Mouse (Mus musculus) bone marrow, adult 2 months (tissue): Measurements from ENCODE around the gene Txnrd3.

Experiments
- CTCF ChIP-seq: fragments of 200-500 bp; IDR thresholded peaks from 2 replicates; pipeline ENCODE4 v1.5.1; 2011; ENCODE audit warnings: low read length, control low read depth; ENCODE audit not compliant: control insufficient read depth, insufficient read depth
- POLR2A ChIP-seq: fragments of 200-500 bp; IDR thresholded peaks from 2 replicates; pipeline ENCODE4 v1.6.1; 2011; ENCODE audit warnings: low read depth, mild to moderate bottlenecking, control low read depth, low read length, borderline replicate concordance; ENCODE audit not compliant: control insufficient read depth

DNA sequence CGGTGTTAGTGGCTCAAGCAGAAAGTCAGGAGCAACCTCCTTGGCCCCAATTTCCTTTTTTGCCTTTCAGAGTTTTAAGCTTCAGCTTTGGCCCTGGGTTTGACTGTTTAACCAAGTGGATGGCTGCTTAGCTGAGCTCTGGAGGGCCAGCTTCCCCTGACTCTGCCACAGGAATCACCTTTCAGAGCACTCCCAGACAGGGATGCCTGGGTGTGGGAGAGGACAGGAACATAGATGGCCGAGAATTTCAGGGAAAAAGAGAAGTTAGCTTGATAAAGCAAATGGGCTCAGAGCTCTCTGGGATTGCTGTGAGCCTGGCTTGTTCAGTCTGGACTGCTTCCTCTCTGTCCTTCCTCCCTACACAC, 29.7 kb upstream of the Txnrd3 start:
- TF ChIP-seq CTCF = no peak
- no peak for TF ChIP-seq POLR2A
